Comparison of ENCODE assay signal across 9 mouse cellular contexts in genomic region chr3:123321612-123322011, GRCm38 (mm10). TPM values are rescaled to one million over a fixed set of nuclear protein-coding genes. Genes with fewer than 3 reads are reported as not detected.
A peak's percentile ranks its signal among the peaks of the same experiment; 100 is the strongest.
DNase-seq lines count a peak whose midpoint lies in the region; ATAC-seq and TF ChIP-seq lines count a peak whose summit lies in the region.
"Had no signal": no experiment of that assay in that cellular context is flagged by ENCODE, and none has a peak within 500 bp of the region (broad histone marks: within the 10 kb centered on the region; RNA-seq: fewer than 3 reads in every experiment).

No protein-coding gene starts in this region.

- H3K27ac ChIP-seq in kidney, embryonic 15.5 days: 0 out of 2 replicates have a peak overlapping the region, but pooled peaks have one; percentile 22
- H3K27ac ChIP-seq in gastrocnemius, adult 2 months: peak overlapping the region; percentile 67
- peak overlapping the region; percentile 16; the same call in 1 of the 2 replicates for H3K27ac ChIP-seq in stomach, embryonic 15.5 days
- H3K27ac ChIP-seq: liver, embryonic 14.5 days had no signal

- no peaks in the 10 kb centered on the region for H3K36me3 ChIP-seq in kidney, embryonic 15.5 days
- 0 out of 2 replicates have a peak, but pooled peaks cover 3% of the 10 kb centered on the region for H3K36me3 ChIP-seq in stomach, embryonic 15.5 days

- H3K4me2 ChIP-seq in kidney, embryonic 15.5 days: no peak overlapping the region
- no peak overlapping the region for H3K4me2 ChIP-seq in stomach, embryonic 15.5 days

- H3K4me1 ChIP-seq in kidney, embryonic 15.5 days: peaks cover 5% of the 10 kb centered on the region
- H3K4me1 ChIP-seq in stomach, embryonic 15.5 days: peaks cover 9% of the 10 kb centered on the region; the same call in 1 of the 2 replicates

- intact Hi-C loops in gastrocnemius, adult 2 months (cut with DNase I): loop anchor here (2.0 to 10.0 kb wide), 3 partner anchors 87 to 387 kb away; no protein-coding TSS in a partner anchor

- no peak for TF ChIP-seq CTCF in gastrocnemius, adult 2 months (IDR thresholded peaks at IDR 0.05)

- 85% methylated on average over 6 of the region's 6 CpGs for WGBS in kidney, embryonic 15.5 days
- WGBS in stomach, embryonic 15.5 days: 80% methylated on average over 6 of the region's 6 CpGs

- H3K27me3 ChIP-seq in kidney, embryonic 15.5 days: no peaks in the 10 kb centered on the region
- H3K27me3 ChIP-seq in stomach, embryonic 15.5 days (replicated peaks): no peaks in the 10 kb centered on the region

- no peak overlapping the region for H3K9ac ChIP-seq in kidney, embryonic 15.5 days
- no peak overlapping the region for H3K9ac ChIP-seq in stomach, embryonic 15.5 days
- H3K9ac ChIP-seq: liver, embryonic 14.5 days had no signal

- no peaks in the 10 kb centered on the region for H3K9me3 ChIP-seq in kidney, embryonic 15.5 days (replicated peaks)
- no peaks in the 10 kb centered on the region for H3K9me3 ChIP-seq in stomach, embryonic 15.5 days

- no peak for DNase-seq in kidney, adult 8-10 months
- peak; percentile 38 for DNase-seq in adipocyte (ENCODE audit: low spot score)
- DNase-seq in gastrocnemius, adult 2 months: peak; percentile 82
- peak; percentile 20 to 50 for DNase-seq in layer of hippocampus, adult 8-10 months (ENCODE audit: low spot score in 2 of 2)
- no peak for DNase-seq in thymus, postnatal 36 days
- no peak for DNase-seq in frontal cortex, postnatal 25 days (ENCODE audit: low spot score in 2 of 2)

- H3K4me3 ChIP-seq in kidney, embryonic 15.5 days (replicated peaks): no peak overlapping the region
- no peak overlapping the region for H3K4me3 ChIP-seq in gastrocnemius, adult 2 months
- H3K4me3 ChIP-seq in stomach, embryonic 15.5 days (replicated peaks): no peak overlapping the region

- 0 out of 2 replicates have a peak, but pooled peaks have one; percentile 47 for ATAC-seq in kidney, embryonic 15.5 days (replicated peaks; ENCODE audit: low FRiP score)
- ATAC-seq in stomach, embryonic 15.5 days (ENCODE audit: insufficient read depth, low FRiP score, low read depth): peak; percentile 51; the same call in 1 of the 2 replicates

RNA-seq across cellular contexts. Expression of gene Sec24d, which starts 54.4 kb away (rescaled TPM):
- polyA plus RNA-seq in kidney, embryonic 15.5 days (2015; fragmentation: Nextera tagmentation; extraction: Ambion mirVana): 68.5 and 72.6 TPM in 2 replicates
- total RNA-seq in gastrocnemius, adult 2 months (2021): 1 to 10 TPM; 5.2 to 9.8 TPM
- total RNA-seq in layer of hippocampus, adult 8-10 months (2022): 10 to 100 TPM; 21.0 to 29.2 (median 27.2) TPM
- 97.6 and 106 TPM in 2 replicates for polyA plus RNA-seq in stomach, embryonic 15.5 days (2015; fragmentation: Nextera tagmentation; extraction: Ambion mirVana)

Comparison
In these comparisons a context has a peak if more than half of its experiments do, and no peak if none do; other contexts are left out.
1. H3K27ac ChIP-seq: peak in every context shown above with its lines; median percentile 67 in gastrocnemius, adult 2 months; 22 in kidney, embryonic 15.5 days; 16 in stomach, embryonic 15.5 days.
2. DNase-seq: peak in adipocyte (single experiment), gastrocnemius, adult 2 months (single experiment) and layer of hippocampus, adult 8-10 months (2 of 2); none in kidney, adult 8-10 months (0 of 2), thymus, postnatal 36 days (0 of 2) and frontal cortex, postnatal 25 days (0 of 2).